Mouse (Mus musculus) frontal cortex, adult 2 months (tissue): ENCODE measurements around the gene Slc17a5. TPM values are rescaled to one million over a fixed set of nuclear protein-coding genes. Genes with fewer than 3 reads are reported as not detected.
"Not testable (repeated sequence)": the region's sequence is repeated elsewhere in the genome, so short reads cannot be mapped to it uniquely, and the experiment has no call there.

ENCODE experiments used
- DNase-seq, 2 experiments: peaks; one replicate each; pipeline ENCODE4 v3.0.0; 2022; ENCODE audit warnings: low spot score in 1 of 2; ENCODE audit errors: extremely low spot score in 1 of 2
- polyA plus RNA-seq: library from polyadenylated mRNA; depleted of rRNA; stranded (reverse); fragments of >200 nt; gene quantifications from 2 replicates; pipeline ENCODE4 v1.2.3, GENCODE M21; 2012; rRNA removed

Slc17a5 gene
- polyA plus RNA-seq, 1 experiment = 17.1 TPM

DNA sequence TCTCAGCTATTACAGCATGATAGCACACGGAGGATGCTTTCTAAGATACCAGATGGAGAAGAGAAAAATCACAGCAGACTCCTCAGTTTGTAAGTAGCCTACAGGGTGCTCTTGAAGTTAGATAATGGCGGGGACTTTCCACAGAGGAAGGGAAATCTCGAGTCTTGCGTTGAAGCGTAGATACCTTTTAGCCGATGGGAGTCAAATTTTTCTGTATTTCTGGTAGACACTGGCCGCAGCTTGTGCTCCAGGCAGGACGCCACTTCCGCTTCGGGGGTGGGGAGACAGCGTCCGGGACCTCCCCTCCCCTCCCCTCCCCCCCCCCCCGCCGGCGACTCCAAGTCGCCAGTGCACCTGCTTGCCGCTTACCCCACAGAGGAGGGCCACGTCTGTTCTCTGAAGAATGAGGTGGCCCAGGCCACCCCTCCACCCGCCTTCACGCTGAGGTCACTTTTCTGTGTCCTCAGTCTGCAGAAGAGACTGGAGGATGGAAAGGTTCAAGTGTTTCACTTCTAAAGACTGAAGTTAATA, 98.9 kb downstream of the Slc17a5 start, which contains the start of gene Eef1a1:
Gene Eef1a1, minus strand, starts transcription at position 262 of the 531 bp plus-strand sequence.
- peak in 1 of 2 experiments; percentile 38 for DNase-seq

DNA sequence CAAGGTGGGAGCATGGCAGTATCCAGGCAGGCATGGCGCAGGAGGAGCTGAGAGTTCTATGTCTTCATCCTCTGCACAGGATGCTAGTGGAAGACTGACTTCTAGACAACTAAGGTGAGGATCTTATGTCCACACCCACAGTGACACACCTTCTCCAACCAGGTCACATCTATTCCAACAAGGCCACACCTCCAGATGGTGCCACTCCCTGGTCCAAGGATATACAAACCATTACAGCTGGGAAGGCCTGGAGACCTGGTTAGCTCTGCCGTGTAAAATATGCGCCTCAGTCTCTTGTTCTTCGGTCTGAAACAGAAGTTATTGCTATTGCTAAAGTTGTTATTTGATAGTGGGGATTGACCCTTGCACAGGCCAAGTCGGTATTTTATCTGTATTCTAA, 99.8 kb downstream of the Slc17a5 start:
- not testable (repeated sequence) for DNase-seq

Other genes starting within 250 kb of the Slc17a5 start
- 0.21 TPM in 1 of 2 replicates, not detected in the other for gene Gsta2, start 232.3 kb downstream of the Slc17a5 start, polyA plus RNA-seq
- 0.18 TPM in 1 of 2 replicates, not detected in the other for gene Dppa5a, start 219.9 kb downstream of the Slc17a5 start, polyA plus RNA-seq
- gene Ooep, start 209.3 kb downstream of the Slc17a5 start, polyA plus RNA-seq = 0.06 and 0.08 TPM in 2 replicates
- 0.19 and 0.30 TPM in 2 replicates for gene Ddx43, start 192.3 kb downstream of the Slc17a5 start, polyA plus RNA-seq
- gene Cgas, start 144.8 kb downstream of the Slc17a5 start, polyA plus RNA-seq = 0.59 and 0.90 TPM in 2 replicates
- 27.5 and 33.9 TPM in 2 replicates for gene Mto1, start 139.8 kb downstream of the Slc17a5 start, polyA plus RNA-seq
- 0.68 and 0.80 TPM in 2 replicates for gene Gm17324, start 139.3 kb downstream of the Slc17a5 start, polyA plus RNA-seq
- gene Eef1a1, start 98.9 kb downstream of the Slc17a5 start, polyA plus RNA-seq = 3,478 and 3,677 TPM in 2 replicates
- gene Cd109, start 27.5 kb upstream of the Slc17a5 start, polyA plus RNA-seq = 0.17 and 0.22 TPM in 2 replicates